Mouse (Mus musculus) CH12.LX (cell line): Measurements from ENCODE around the gene Gm21976. TPM values are rescaled to one million over a fixed set of nuclear protein-coding genes. Genes with fewer than 3 reads are reported as not detected.

Experiments
- DNase-seq: peaks from one replicate; pipeline ENCODE4 v3.0.0-alpha.2; 2013; ENCODE audit errors: extremely low read depth
- H3K27ac ChIP-seq: 2 replicates; pipeline ENCODE4 v1.5.1; 2012; ENCODE audit warnings: low read depth, mild to moderate bottlenecking, control low read depth, moderate library complexity; ENCODE audit not compliant: insufficient read depth
- H3K27me3 ChIP-seq: replicated peaks from 2 replicates; pipeline ENCODE3; 2012; ENCODE audit warnings: inconsistent platforms
- H3K36me3 ChIP-seq, 2 experiments: replicated peaks in 1 of 2; 2 replicates each; pipeline versions ENCODE3 to v1.6.1; 2012; ENCODE audit warnings: inconsistent platforms in 1 of 2, low read length in 1 of 2, mild to moderate bottlenecking in 1 of 2, mixed read lengths in 1 of 2, moderate library complexity in 1 of 2; ENCODE audit not compliant: control insufficient read depth in 1 of 2, insufficient read depth in 1 of 2
- H3K4me1 ChIP-seq, 2 experiments: 2 replicates each; pipeline ENCODE4 v1.6.1; 2012; ENCODE audit warnings: inconsistent platforms in 1 of 2, moderate library complexity in 1 of 2; ENCODE audit not compliant: insufficient read depth in 2 of 2, control insufficient read depth in 1 of 2
- H3K4me2 ChIP-seq: 2 replicates; pipeline ENCODE4 v1.6.1; 2012; ENCODE audit warnings: low read depth, mild to moderate bottlenecking, control low read depth; ENCODE audit not compliant: poor library complexity, insufficient read depth, severe bottlenecking
- H3K4me3 ChIP-seq, 3 experiments: fragments of 150-350 bp in 1 of 3; sonication (generic) in 1 of 3; replicated peaks in 1 of 3; 2 replicates each; pipeline versions ENCODE3 to v1.5.1; 2011 to 2012; ENCODE audit warnings: low read depth in 2 of 3, low read length in 2 of 3, mild to moderate bottlenecking in 2 of 3, moderate library complexity in 2 of 3, control low read depth in 1 of 3, improper control_type of control experiment in 1 of 3, inconsistent platforms in 1 of 3, mixed read lengths in 1 of 3; ENCODE audit not compliant: poor library complexity in 1 of 3
- H3K79me2 ChIP-seq: replicated peaks from 2 replicates; pipeline ENCODE4 v1.6.1; 2012; ENCODE audit warnings: mild to moderate bottlenecking, moderate library complexity; ENCODE audit not compliant: control insufficient read depth, poor library complexity, insufficient read depth, severe bottlenecking; ENCODE audit errors: extremely low read depth
- H3K9ac ChIP-seq: 2 replicates; pipeline ENCODE4 v1.6.1; 2012; ENCODE audit warnings: low read depth, mild to moderate bottlenecking, control low read depth, moderate library complexity; ENCODE audit not compliant: insufficient read depth
- H3K9me3 ChIP-seq: replicated peaks from 2 replicates; pipeline ENCODE3; 2012; ENCODE audit warnings: low read length, inconsistent platforms, mixed read lengths
- BHLHE40 ChIP-seq: IDR thresholded peaks from 2 replicates; pipeline ENCODE4 v1.6.1; 2011; ENCODE audit warnings: mild to moderate bottlenecking, low read depth, low read length, improper control_type of control experiment
- CTCF ChIP-seq, 2 experiments: IDR thresholded peaks in 1 of 2; conservative IDR thresholded peaks in 1 of 2; 2 replicates each; pipeline ENCODE4 v1.5.1; 2011 to 2012; ENCODE audit warnings: low read depth in 2 of 2, low read length in 2 of 2, improper control_type of control experiment in 1 of 2, inconsistent platforms in 1 of 2, mild to moderate bottlenecking in 1 of 2, moderate library complexity in 1 of 2
- EP300 ChIP-seq: IDR thresholded peaks from 2 replicates; pipeline ENCODE4 v1.6.1; 2011; ENCODE audit warnings: low read length, improper control_type of control experiment
- ETS1 ChIP-seq: conservative IDR thresholded peaks from 2 replicates; pipeline ENCODE4 v1.6.1; 2012; ENCODE audit warnings: low read depth, mild to moderate bottlenecking, inconsistent platforms, low read length, improper control_type of control experiment, moderate library complexity
- HCFC1 ChIP-seq: IDR thresholded peaks from 2 replicates; pipeline ENCODE4 v1.6.1; 2012; ENCODE audit warnings: low read depth, mild to moderate bottlenecking, inconsistent platforms, low read length, improper control_type of control experiment
- IRF4 ChIP-seq: IDR thresholded peaks from 2 replicates; pipeline ENCODE4 v1.6.1; 2014; ENCODE audit warnings: low read depth, mild to moderate bottlenecking, inconsistent platforms, low read length, improper control_type of control experiment
- JUN ChIP-seq: IDR thresholded peaks from 2 replicates; pipeline ENCODE4 v1.6.1; 2011; ENCODE audit warnings: low read depth, mild to moderate bottlenecking, low read length, improper control_type of control experiment, moderate library complexity; ENCODE audit not compliant: insufficient read depth
- KAT2A ChIP-seq: IDR thresholded peaks from 2 replicates; pipeline ENCODE4 v1.6.1; 2012; ENCODE audit warnings: low read length, improper control_type of control experiment, inconsistent platforms; ENCODE audit not compliant: insufficient replicate concordance
- MAFK ChIP-seq: IDR thresholded peaks from 2 replicates; pipeline ENCODE4 v1.6.1; 2011; ENCODE audit warnings: low read length, improper control_type of control experiment; ENCODE audit not compliant: insufficient replicate concordance
- MAZ ChIP-seq: IDR thresholded peaks from 2 replicates; pipeline ENCODE4 v1.6.1; 2012; ENCODE audit warnings: low read depth, mild to moderate bottlenecking, inconsistent platforms, low read length, improper control_type of control experiment, moderate library complexity
- MXI1 ChIP-seq: IDR thresholded peaks from 2 replicates; pipeline ENCODE4 v1.6.1; 2011; ENCODE audit warnings: mild to moderate bottlenecking, low read depth, low read length, improper control_type of control experiment
- NELFE ChIP-seq: IDR thresholded peaks from 2 replicates; pipeline ENCODE4 v1.6.1; 2011; ENCODE audit warnings: low read depth, low read length, improper control_type of control experiment
- PAX5 ChIP-seq: IDR thresholded peaks from 2 replicates; pipeline ENCODE4 v1.6.1; 2012; ENCODE audit warnings: low read length, inconsistent platforms, mixed read lengths
- POLR2A ChIP-seq: IDR thresholded peaks from 2 replicates; pipeline ENCODE4 v1.6.1; 2011; ENCODE audit warnings: low read depth, mild to moderate bottlenecking, improper control_type of control experiment, low read length
- RCOR1 ChIP-seq: conservative IDR thresholded peaks from 2 replicates; pipeline ENCODE4 v1.6.1; 2012; ENCODE audit warnings: low read depth, mild to moderate bottlenecking, inconsistent platforms, low read length, improper control_type of control experiment
- TBP ChIP-seq: conservative IDR thresholded peaks from 2 replicates; pipeline ENCODE4 v1.6.1; 2011; ENCODE audit warnings: low read depth, low read length, improper control_type of control experiment
- TCF12 ChIP-seq: IDR thresholded peaks from 2 replicates; pipeline ENCODE4 v1.6.1; 2014; ENCODE audit warnings: low read depth, mild to moderate bottlenecking, inconsistent platforms, low read length, improper control_type of control experiment
- UBTF ChIP-seq: IDR thresholded peaks from 2 replicates; pipeline ENCODE4 v1.6.1; 2012; ENCODE audit warnings: low read depth, mild to moderate bottlenecking, inconsistent platforms, low read length, improper control_type of control experiment, moderate library complexity
- USF1 ChIP-seq: IDR thresholded peaks from 2 replicates; pipeline ENCODE4 v1.6.1; 2014; ENCODE audit warnings: low read depth, mild to moderate bottlenecking, inconsistent platforms, low read length, improper control_type of control experiment
- USF2 ChIP-seq: conservative IDR thresholded peaks from 2 replicates; pipeline ENCODE4 v1.6.1; 2011; ENCODE audit warnings: low read depth, low read length, improper control_type of control experiment
- ZKSCAN1 ChIP-seq: IDR thresholded peaks from 2 replicates; pipeline ENCODE4 v1.6.1; 2012; ENCODE audit warnings: low read depth, inconsistent platforms, low read length, improper control_type of control experiment, borderline replicate concordance
- dilution Hi-C: fragments of 300-500 bp; cut with MboI; formaldehyde crosslinking; loops from 2 replicates; pipeline ENCODE4 v1.14.3; 2020; ENCODE audit warnings: low sequenced_read_pairs; ENCODE audit not compliant: extremely low pct_unique_long_range_greater_than_20kb, extremely low pct_ligation_motif_present
- in situ Hi-C: fragments of 300-500 bp; cut with MboI; formaldehyde crosslinking; loops from 3 replicates; pipeline ENCODE4 v1.14.3; 2019; ENCODE audit warnings: low sequenced_read_pairs, low pct_ligation_motif_present, low pct_unique_long_range_greater_than_20kb, mixed read lengths
- polyA plus RNA-seq: library from polyadenylated mRNA; unstranded; fragments of >175 nt; gene quantifications from 2 replicates; pipeline ENCODE4 v1.2.1, GENCODE M21; 2012; ENCODE audit warnings: low read depth; ENCODE audit not compliant: insufficient read length
- total RNA-seq, 2 experiments: library from RNA; depleted of rRNA; stranded (reverse); fragments of 300-350 nt in 1 of 2; fragments of >200 nt in 1 of 2; gene quantifications; 2 replicates each; pipeline ENCODE4 v1.2.3; 2012 to 2014

Gm21976 gene
- total and polyA plus RNA-seq, 3 experiments, result not detected

DNA sequence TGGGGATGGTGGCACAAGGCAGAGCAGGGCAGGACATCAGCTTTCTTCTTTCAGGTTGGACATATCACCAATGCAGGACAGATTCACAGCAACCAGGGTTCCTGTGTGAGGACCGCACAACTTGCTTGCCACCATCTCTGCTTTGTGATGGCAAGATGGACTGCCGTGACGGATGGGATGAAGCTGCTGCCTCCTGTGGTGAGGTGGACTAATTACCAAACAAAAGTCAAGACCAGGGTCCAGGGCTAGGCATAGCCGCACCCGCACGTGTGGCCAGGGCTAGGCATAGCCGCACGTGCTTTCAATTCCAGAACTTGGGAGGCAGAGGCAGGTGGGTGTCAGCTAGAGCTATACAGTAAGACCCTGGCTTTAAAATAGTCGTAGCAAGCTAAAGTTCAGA, 25.6 kb downstream of the Gm21976 start:
- Histone ChIP-seq H3K9ac (no peak overlapping the region), H3K79me2 (0 out of 2 replicates have a peak, but pooled peaks cover 5% of the 10 kb centered on the region), H3K4me2 (no peak overlapping the region), H3K4me1 (peaks cover 10 to 45% of the 10 kb centered on the region in 2 experiments), H3K36me3 (peaks cover 14 to 31% of the 10 kb centered on the region in 2 experiments), H3K27me3 (no peaks in the 10 kb centered on the region), H3K27ac (no peak overlapping the region), H3K4me3 (no peak overlapping the region), H3K9me3 (no peaks in the 10 kb centered on the region)
- no peak for TF ChIP-seq EP300
- TF ChIP-seq CTCF (conservative IDR thresholded peaks at IDR 0.05 in 1 of 2, IDR thresholded peaks at IDR 0.05 in 1 of 2; ENCODE audit: low read depth in 2 of 2, low read length in 2 of 2), result peak in 1 of 2 experiments; percentile 13; a peak in 1 of 4 replicates
- in situ Hi-C loops, result no loop called here
- dilution Hi-C loops, result no loop called here
- DNase-seq, result no peak

DNA sequence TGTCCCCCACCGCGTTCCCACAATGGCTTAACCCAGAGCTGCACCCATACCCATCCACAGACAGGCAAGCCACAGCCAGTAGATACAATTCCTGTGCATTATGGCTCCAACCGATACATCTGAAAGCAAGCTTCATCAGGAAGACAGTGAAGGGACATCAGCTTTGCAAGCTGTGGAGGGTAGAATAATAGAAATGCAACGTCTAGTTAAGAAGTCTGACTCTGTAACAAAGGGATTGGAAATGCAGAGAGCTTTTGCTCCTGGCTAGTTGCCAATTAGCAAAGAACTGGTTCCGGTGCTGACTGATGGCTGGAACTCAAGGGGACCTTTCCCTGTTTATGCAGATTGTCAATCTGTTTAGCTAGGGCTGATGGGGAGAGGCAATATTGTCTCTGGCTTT, 26.7 kb downstream of the Gm21976 start:
- no peaks in the 10 kb centered on the region for H3K9me3 ChIP-seq
- H3K36me3 ChIP-seq, result peaks cover 23 to 43% of the 10 kb centered on the region in 2 experiments
- H3K9ac ChIP-seq, result no peak overlapping the region
- H3K27ac ChIP-seq, result no peak overlapping the region
- H3K4me3 ChIP-seq, result no peak overlapping the region
- dilution Hi-C loops (no loop called here), in situ Hi-C loops (no loop called here)
- H3K4me2 ChIP-seq, result no peak overlapping the region
- peaks cover 16% of the 10 kb centered on the region for H3K79me2 ChIP-seq
- DNase-seq, result no peak
- TF ChIP-seq TCF12 (no peak), UBTF (no peak), RCOR1 (no peak), KAT2A (no peak), IRF4 (no peak), TBP (no peak), ETS1 (no peak), MAFK (no peak), MAZ (no peak), MXI1 (no peak), HCFC1 (no peak), PAX5 (no peak), POLR2A (no peak), ZKSCAN1 (no peak), NELFE (no peak), EP300 (no peak), USF2 (no peak), JUN (no peak), USF1 (no peak), BHLHE40 (no peak)
- no peaks in the 10 kb centered on the region for H3K27me3 ChIP-seq
- peaks cover 16 to 46% of the 10 kb centered on the region in 2 experiments for H3K4me1 ChIP-seq
